ENCODE assay signal across 27 mouse cellular contexts in the genomic region with DNA sequence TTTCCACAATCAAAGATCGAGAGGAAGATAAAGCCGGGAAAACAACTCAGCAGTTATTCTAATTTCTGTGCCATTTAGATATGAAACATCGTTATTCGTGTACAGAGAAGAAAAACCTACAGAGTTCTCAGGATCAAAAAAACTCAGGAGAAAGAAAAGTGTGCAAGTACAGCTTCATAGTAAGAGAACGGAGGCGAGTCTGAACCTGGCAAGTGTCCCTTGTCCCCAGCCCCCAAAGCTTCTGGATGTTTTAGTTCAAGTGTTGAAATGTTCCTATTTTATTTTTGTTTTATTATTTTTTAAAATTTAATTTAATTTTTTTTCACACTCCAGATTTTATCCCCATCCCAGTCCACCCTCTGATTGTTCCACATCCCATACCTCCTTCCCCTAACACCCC. TPM values are rescaled to one million over a fixed set of nuclear protein-coding genes. Genes with fewer than 3 reads are reported as not detected.
A peak's percentile ranks its signal among the peaks of the same experiment; 100 is the strongest.
DNase-seq lines count a peak whose midpoint lies in the region; ATAC-seq lines count a peak whose summit lies in the region.
"Had no signal": no experiment of that assay in that cellular context is flagged by ENCODE, and none has a peak within 500 bp of the region (broad histone marks: within the 10 kb centered on the region; RNA-seq: fewer than 3 reads in every experiment).

No protein-coding gene starts in this region.

- intact Hi-C loops in left cerebral cortex, postnatal 10 days (cut with DNase I): no loop called here

- peak; percentile 76; the same call in 1 of the 2 replicates for ATAC-seq in frontal cortex, adult (ENCODE audit: low TSS enrichment)
- ATAC-seq in granulocyte monocyte progenitor cell, adult 5-6 weeks (replicated peaks; ENCODE audit: poor library complexity, severe bottlenecking): no peak
- ATAC-seq: forebrain, embryonic 15.5 days; intestine, postnatal 0 days; liver, embryonic 12.5 days; liver, postnatal 0 days; lung, postnatal 0 days had no signal

- DNase-seq in frontal cortex, postnatal 10 days (ENCODE audit: low spot score in 2 of 2): no peak
- DNase-seq in left cerebral cortex, adult 11 months (ENCODE audit: low spot score): peak; percentile 11
- DNase-seq in left cerebral cortex, postnatal 10 days (ENCODE audit: extremely low spot score in 1 of 2, low spot score in 2 of 2): no peak
- peak; percentile 68 for DNase-seq in brain, adult 2 months (ENCODE audit: low read depth, low spot score)
- peak; percentile 22 to 34 for DNase-seq in layer of hippocampus, postnatal 36 days
- no peak for DNase-seq in embryo, embryonic 10.5 days (ENCODE audit: low spot score)
- DNase-seq: adrenal gland, postnatal 10 days; cerebellum, adult 11 months; cerebellum, adult 9-10 months; cerebellum, postnatal 36 days; embryo, embryonic 11 days; gastrocnemius, postnatal 25 days; heart, adult 2 months; heart, postnatal 10 days; kidney, adult 9 months; kidney, postnatal 14 days; liver, postnatal 0 days; lung, postnatal 4 days; thymus, postnatal 25 days had no signal

RNA-seq across cellular contexts. Expression of a gene that starts 7.7 kb away (rescaled TPM):
- total RNA-seq in left cerebral cortex, postnatal 10 days (2021): 1 to 10 TPM; 1.5 to 1.7 TPM
- total RNA-seq in layer of hippocampus, postnatal 36 days (2021): under 1 TPM; 0.27 to 0.35 TPM
- total RNA-seq in granulocyte monocyte progenitor cell, adult 5-6 weeks (2014; fragmentation: Nextera tagmentation): not detected in 2 replicates
- 0.13 TPM in 1 of 2 replicates, not detected in the other for total RNA-seq in granulocyte monocyte progenitor cell, adult 5-6 weeks (2017)
- total RNA-seq: gastrocnemius, adult 18-20 months; hematopoietic stem cell, adult 5-6 weeks had no signal

Comparison
In these comparisons a context has a peak if more than half of its experiments do, and no peak if none do; other contexts are left out.
1. DNase-seq: peak in left cerebral cortex, adult 11 months (single experiment), brain, adult 2 months (single experiment) and layer of hippocampus, postnatal 36 days (2 of 2); none in frontal cortex, postnatal 10 days (0 of 2), left cerebral cortex, postnatal 10 days (0 of 2) and embryo, embryonic 10.5 days (single experiment).